Mouse (Mus musculus): ENCODE results near the gene Dclre1b.

The Dclre1b gene

GRCm38 (mm10) chr3:103771531-103772130 is 37.6 kb downstream of the Dclre1b start:
- peak; percentile 43 for DNase-seq (ENCODE audit: low spot score)

- no peak for DNase-seq (ENCODE audit: low spot score)
These were observed 42.5 kb downstream of the Dclre1b start for GRCm38 (mm10) chr3:103766789-103767188.

- DNase-seq (ENCODE audit: low spot score) = no peak
These were observed 49.8 kb downstream of the Dclre1b start for GRCm38 (mm10) chr3:103759261-103759970.

- no peak for DNase-seq (ENCODE audit: low spot score)
These were observed 50.8 kb downstream of the Dclre1b start for GRCm38 (mm10) chr3:103758456-103758855.

GRCm38 (mm10) chr3:103756920-103757319 is 52.3 kb downstream of the Dclre1b start:
- no peak for DNase-seq (ENCODE audit: low spot score)

GRCm38 (mm10) chr3:103755351-103755750 is 53.9 kb downstream of the Dclre1b start:
- no peak for DNase-seq (ENCODE audit: low spot score)

GRCm38 (mm10) chr3:103751558-103751957 is 57.7 kb downstream of the Dclre1b start:
- DNase-seq (ENCODE audit: low spot score) = no peak

All from ovary, adult 18-20 months (tissue).